Mouse (Mus musculus): Measurements from ENCODE around the gene Mslnl. TPM values are rescaled to one million over a fixed set of nuclear protein-coding genes. Genes with fewer than 3 reads are reported as not detected.
"Not testable (repeated sequence)": the region's sequence is repeated elsewhere in the genome, so short reads cannot be mapped to it uniquely, and the experiment has no call there.

Mslnl gene
- total and polyA plus RNA-seq, 2 experiments from 2014 or later, result 0.05 TPM; not detected in 1

DNA sequence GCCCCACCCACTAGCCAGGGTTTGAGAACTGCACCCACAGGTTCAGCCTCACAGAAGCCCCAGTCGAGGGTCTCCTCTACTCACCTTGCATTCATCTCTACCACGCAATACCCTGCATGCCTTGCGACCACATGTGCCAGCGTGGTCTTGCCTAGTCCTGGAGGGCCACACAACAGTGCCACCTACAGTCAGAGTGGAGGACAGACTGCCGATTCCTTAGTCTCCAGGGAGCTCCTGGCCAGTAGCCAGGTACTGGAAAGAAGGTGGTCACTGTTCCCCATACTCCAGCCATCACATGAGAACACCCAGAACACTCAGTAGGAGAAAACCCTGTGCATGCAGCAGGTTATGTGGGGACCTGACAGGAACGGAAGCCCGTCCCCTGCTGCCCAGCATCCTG, 11.9 kb upstream of the Mslnl start:
- H3K4me1 ChIP-seq (ENCODE audit: insufficient read depth, low read length), result peaks cover 12% of the 10 kb centered on the region
- WGBS, result 79% methylated on average over 7 of the region's 7 CpGs
- no peaks in the 10 kb centered on the region for H3K36me3 ChIP-seq (ENCODE audit: insufficient read depth, low read length)
- peak; percentile 14 for DNase-seq (ENCODE audit: low spot score)
- no peak overlapping the region for H3K4me2 ChIP-seq (ENCODE audit: low read depth, low read length)
- no peak overlapping the region for H3K27ac ChIP-seq
- no peak for ATAC-seq
- TF ChIP-seq CTCF (IDR thresholded peaks at IDR 0.05; ENCODE audit: low read depth), result peak; percentile 44
- no peak overlapping the region for H3K4me3 ChIP-seq (ENCODE audit: low read length)
- H3K27me3 ChIP-seq (ENCODE audit: insufficient read depth, low read length), result no peaks in the 10 kb centered on the region
- no peak overlapping the region for H3K9ac ChIP-seq (replicated peaks; ENCODE audit: low read length)
- no peaks in the 10 kb centered on the region for H3K9me3 ChIP-seq (ENCODE audit: low read length)

DNA sequence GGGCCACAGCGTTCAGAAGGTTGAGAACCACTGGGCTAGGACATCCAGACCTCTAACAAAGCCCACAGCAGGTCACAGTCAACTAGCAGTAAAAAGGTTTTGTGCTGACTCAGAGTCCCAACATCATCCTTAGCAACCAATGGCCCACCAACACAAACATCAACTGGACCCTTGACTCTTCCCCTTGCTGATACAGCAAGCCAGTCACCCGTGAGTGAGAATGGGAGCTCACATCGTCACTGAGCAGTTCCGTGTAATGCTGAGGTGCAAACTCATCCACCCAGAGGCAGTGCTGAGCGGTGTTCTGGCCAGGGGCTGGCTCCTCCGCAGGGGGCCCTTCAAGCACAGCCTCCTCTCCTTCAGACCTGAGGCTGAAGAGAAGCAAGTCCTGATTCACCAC, 10.6 kb upstream of the Mslnl start:
- no peak overlapping the region for H3K27ac ChIP-seq
- no peak for TF ChIP-seq CTCF (IDR thresholded peaks at IDR 0.05; ENCODE audit: low read depth)
- WGBS, result 79% methylated on average over 6 of the region's 6 CpGs
- H3K4me1 ChIP-seq (ENCODE audit: insufficient read depth, low read length), result peaks cover 12% of the 10 kb centered on the region
- H3K36me3 ChIP-seq (ENCODE audit: insufficient read depth, low read length), result 0 out of 2 replicates have a peak, but pooled peaks cover under 1% of the 10 kb centered on the region
- DNase-seq (ENCODE audit: low spot score) (no peak), ATAC-seq (no peak)
- no peak overlapping the region for H3K9ac ChIP-seq (replicated peaks; ENCODE audit: low read length)
- no peaks in the 10 kb centered on the region for H3K9me3 ChIP-seq (ENCODE audit: low read length)
- H3K4me2 ChIP-seq (ENCODE audit: low read depth, low read length), result no peak overlapping the region
- no peaks in the 10 kb centered on the region for H3K27me3 ChIP-seq (ENCODE audit: insufficient read depth, low read length)
- H3K4me3 ChIP-seq (ENCODE audit: low read length), result no peak overlapping the region

DNA sequence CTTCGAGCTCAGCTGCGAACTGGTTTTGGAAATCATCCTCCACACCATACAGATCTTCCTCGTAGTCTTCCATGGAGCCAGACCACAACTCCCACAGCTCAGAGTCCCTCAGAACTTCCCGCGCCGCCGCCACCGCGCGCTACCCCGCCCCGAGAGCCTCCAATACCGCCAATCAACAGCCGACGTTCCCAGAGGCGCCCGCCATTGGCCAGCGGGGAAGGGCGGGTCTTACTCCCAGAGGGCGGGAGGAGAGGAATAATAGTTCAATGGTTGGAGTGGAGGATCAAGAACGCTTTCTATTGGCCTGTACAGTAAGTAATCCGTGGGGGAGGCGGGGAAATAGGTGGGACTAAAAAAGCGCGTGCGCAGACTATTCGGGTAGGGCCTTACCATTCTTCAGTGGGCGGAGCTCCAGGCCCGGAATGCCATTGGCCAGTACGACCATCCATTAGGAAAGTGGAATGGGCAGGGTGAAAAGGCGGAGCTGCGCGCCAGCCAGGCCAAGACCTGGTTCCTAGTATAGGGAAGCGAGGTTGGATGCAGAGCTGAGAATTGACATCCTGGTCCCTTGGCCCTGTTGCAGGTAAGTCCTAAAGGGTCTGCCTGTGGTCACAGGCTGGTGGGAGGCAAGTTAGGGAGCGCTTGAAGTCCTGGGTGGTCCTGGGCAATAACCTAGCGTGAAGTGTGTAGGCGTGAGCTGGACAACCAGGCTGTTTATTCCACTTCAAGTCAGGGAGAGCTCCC, 8.4 kb upstream of the Mslnl start, which contains the start of the genes Chtf18 and Rpusd1:
TSS of gene Chtf18 (minus strand) at position 155 of the 744 bp plus-strand sequence.
TSS of gene Rpusd1 (plus strand) at position 406 of the 744 bp plus-strand sequence.
- ATAC-seq, result peak; percentile 99
- H3K4me1 ChIP-seq (ENCODE audit: insufficient read depth, low read length), result peaks cover 16% of the 10 kb centered on the region
- H3K9me3 ChIP-seq (ENCODE audit: low read length), result no peaks in the 10 kb centered on the region
- H3K36me3 ChIP-seq (ENCODE audit: insufficient read depth, low read length), result 0 out of 2 replicates have a peak, but pooled peaks cover 10% of the 10 kb centered on the region
- DNase-seq (ENCODE audit: low spot score), result peak; percentile 100
- peak within 1 kb of the TSS; percentile 80 for H3K9ac ChIP-seq (replicated peaks; ENCODE audit: low read length)
- peak within 1 kb of the TSS; percentile 94 for H3K4me2 ChIP-seq (ENCODE audit: low read depth, low read length)
- WGBS, result under 1% methylated on average over 37 of the region's 37 CpGs
- TF ChIP-seq CTCF (IDR thresholded peaks at IDR 0.05; ENCODE audit: low read depth), result no peak
- no peaks in the 10 kb centered on the region for H3K27me3 ChIP-seq (ENCODE audit: insufficient read depth, low read length)
- H3K4me3 ChIP-seq (ENCODE audit: low read length), result peak within 1 kb of the TSS; percentile 61
- peak within 1 kb of the TSS; percentile 75 for H3K27ac ChIP-seq

DNA sequence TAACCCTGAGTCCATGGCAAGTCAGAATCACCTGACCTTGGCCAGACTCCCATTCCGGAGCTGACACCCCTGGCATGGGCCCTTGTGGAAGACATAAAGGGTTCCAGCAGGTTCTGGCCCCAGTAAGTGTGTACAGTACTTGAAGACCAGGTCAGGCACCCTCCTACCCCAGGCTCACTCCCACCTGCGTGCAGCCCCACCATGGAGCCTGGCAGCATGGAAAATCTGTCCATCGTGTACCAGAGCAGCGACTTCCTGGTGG, 7.9 kb upstream of the Mslnl start:
- WGBS, result 27% methylated on average over 4 of the region's 4 CpGs
- Histone ChIP-seq H3K9me3 (ENCODE audit: low read length) (no peaks in the 10 kb centered on the region), H3K9ac (replicated peaks; ENCODE audit: low read length) (peak overlapping the region; percentile 80), H3K27me3 (ENCODE audit: insufficient read depth, low read length) (no peaks in the 10 kb centered on the region), H3K36me3 (ENCODE audit: insufficient read depth, low read length) (0 out of 2 replicates have a peak, but pooled peaks cover 10% of the 10 kb centered on the region), H3K4me2 (ENCODE audit: low read depth, low read length) (peak overlapping the region; percentile 94), H3K4me1 (ENCODE audit: insufficient read depth, low read length) (peaks cover 16% of the 10 kb centered on the region), H3K4me3 (ENCODE audit: low read length) (peak overlapping the region; percentile 61), H3K27ac (peak overlapping the region; percentile 75)
- no peak for DNase-seq (ENCODE audit: low spot score)
- no peak for TF ChIP-seq CTCF (IDR thresholded peaks at IDR 0.05; ENCODE audit: low read depth)
- ATAC-seq, result no peak

DNA sequence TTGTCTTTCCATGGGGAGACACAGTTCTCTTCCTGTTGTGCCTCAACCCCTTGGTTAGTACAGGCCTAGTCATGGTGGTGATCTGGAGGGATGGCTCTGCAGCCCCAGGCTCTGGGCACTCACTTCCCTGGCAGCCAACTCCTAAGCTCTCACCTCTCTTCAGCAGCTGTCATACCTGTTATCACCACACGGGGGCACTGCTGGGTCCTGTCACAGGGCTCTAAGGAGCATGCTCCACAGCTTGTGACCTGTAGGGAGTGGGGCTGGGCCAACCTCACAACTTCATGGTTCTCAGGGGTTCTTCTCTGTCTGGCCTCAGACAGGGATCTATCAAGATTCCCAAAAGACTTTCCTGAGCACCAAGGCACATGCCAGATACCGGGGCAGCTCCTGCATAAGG, 3.8 kb upstream of the Mslnl start:
- Histone ChIP-seq H3K4me3 (ENCODE audit: low read length) (no peak overlapping the region), H3K36me3 (ENCODE audit: insufficient read depth, low read length) (0 out of 2 replicates have a peak, but pooled peaks cover 10% of the 10 kb centered on the region), H3K27ac (no peak overlapping the region), H3K4me2 (ENCODE audit: low read depth, low read length) (no peak overlapping the region), H3K4me1 (ENCODE audit: insufficient read depth, low read length) (peaks cover 12% of the 10 kb centered on the region), H3K9ac (replicated peaks; ENCODE audit: low read length) (no peak overlapping the region), H3K27me3 (ENCODE audit: insufficient read depth, low read length) (no peaks in the 10 kb centered on the region), H3K9me3 (ENCODE audit: low read length) (no peaks in the 10 kb centered on the region)
- DNase-seq (ENCODE audit: low spot score), result peak; percentile 89
- WGBS, result 18% methylated on average over 2 of the region's 2 CpGs
- TF ChIP-seq CTCF (IDR thresholded peaks at IDR 0.05; ENCODE audit: low read depth), result peak; percentile 98
- ATAC-seq, result no peak

DNA sequence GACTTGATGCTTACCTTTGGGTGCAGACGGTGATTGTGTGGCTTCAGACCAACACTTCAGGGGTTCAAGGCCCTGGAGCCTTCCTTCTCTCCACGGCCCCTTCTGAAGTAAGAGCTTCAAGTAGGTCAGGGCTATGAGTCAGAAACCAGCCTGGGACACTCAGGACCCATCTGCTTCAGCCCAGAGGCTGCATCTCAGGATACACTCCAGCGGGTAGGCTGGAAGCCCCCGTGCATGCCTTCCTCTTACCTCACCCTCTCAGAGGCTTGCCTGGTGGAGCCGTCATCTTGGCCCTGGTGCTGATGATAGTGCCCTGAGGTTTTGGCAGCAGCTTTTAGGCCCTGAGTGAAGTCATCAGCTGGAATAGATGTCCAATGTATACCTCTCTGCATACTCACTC, 596 bp upstream of the Mslnl start:
- Histone ChIP-seq H3K36me3 (ENCODE audit: insufficient read depth, low read length) (0 out of 2 replicates have a peak, but pooled peaks cover 10% of the 10 kb centered on the region), H3K4me2 (ENCODE audit: low read depth, low read length) (no peak overlapping the region), H3K4me3 (ENCODE audit: low read length) (no peak overlapping the region), H3K27ac (no peak overlapping the region), H3K27me3 (ENCODE audit: insufficient read depth, low read length) (no peaks in the 10 kb centered on the region), H3K9me3 (ENCODE audit: low read length) (no peaks in the 10 kb centered on the region), H3K9ac (replicated peaks; ENCODE audit: low read length) (no peak overlapping the region), H3K4me1 (ENCODE audit: insufficient read depth, low read length) (0 out of 2 replicates have a peak, but pooled peaks cover 4% of the 10 kb centered on the region)
- no peak for DNase-seq (ENCODE audit: low spot score)
- ATAC-seq, result no peak
- TF ChIP-seq CTCF (IDR thresholded peaks at IDR 0.05; ENCODE audit: low read depth), result no peak
- 82% methylated on average over 5 of the region's 5 CpGs for WGBS

DNA sequence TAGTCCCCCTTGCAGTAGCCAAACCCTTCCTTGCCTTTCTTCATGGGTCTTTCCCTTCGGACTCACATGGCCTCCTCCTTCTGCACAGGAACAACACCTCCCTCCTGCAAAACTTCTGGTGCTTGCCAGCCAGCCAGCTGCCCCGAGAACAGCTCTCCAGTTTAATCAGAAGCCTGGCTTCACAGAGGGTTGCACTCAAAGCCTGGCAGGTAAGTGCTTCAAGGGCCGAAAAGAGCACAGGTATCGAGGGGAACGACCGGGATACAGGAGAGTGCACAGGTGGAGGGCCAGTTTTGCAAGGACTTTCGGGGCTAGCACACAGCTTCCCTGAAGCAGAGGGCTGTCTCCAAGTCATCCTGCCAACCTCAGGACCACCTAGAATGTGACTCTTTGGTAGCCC, 3.0 kb downstream of the Mslnl start:
- H3K9ac ChIP-seq (replicated peaks; ENCODE audit: low read length), result no peak overlapping the region
- 81% methylated on average over 7 of the region's 7 CpGs for WGBS
- H3K9me3 ChIP-seq (ENCODE audit: low read length), result no peaks in the 10 kb centered on the region
- no peak overlapping the region for H3K4me2 ChIP-seq (ENCODE audit: low read depth, low read length)
- no peak overlapping the region for H3K4me3 ChIP-seq (ENCODE audit: low read length)
- H3K27ac ChIP-seq, result no peak overlapping the region
- no peaks in the 10 kb centered on the region for H3K27me3 ChIP-seq (ENCODE audit: insufficient read depth, low read length)
- ATAC-seq, result no peak
- no peaks in the 10 kb centered on the region for H3K4me1 ChIP-seq (ENCODE audit: insufficient read depth, low read length)
- H3K36me3 ChIP-seq (ENCODE audit: insufficient read depth, low read length), result no peaks in the 10 kb centered on the region
- no peak for DNase-seq (ENCODE audit: low spot score)
- TF ChIP-seq CTCF (IDR thresholded peaks at IDR 0.05; ENCODE audit: low read depth), result no peak

DNA sequence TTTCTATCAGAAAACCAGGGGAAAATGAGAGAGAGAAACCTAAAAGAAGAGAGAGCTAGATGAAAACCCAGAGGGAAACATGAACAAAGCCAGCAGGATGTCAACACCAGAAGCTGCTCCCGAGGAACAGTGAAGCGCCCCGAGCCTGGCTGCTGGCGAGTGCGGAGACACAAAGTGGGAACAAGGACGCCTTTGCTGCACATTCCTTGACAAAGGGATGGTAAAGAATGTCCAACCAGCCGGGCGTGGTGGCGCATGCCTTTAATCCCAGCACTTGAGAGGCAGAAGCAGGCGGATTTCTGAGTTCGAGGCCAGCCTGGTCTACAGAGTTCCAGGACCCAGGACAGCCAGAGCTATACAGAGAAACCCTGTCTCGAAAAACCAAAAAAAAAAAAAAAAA, 5.6 kb downstream of the Mslnl start:
- H3K4me3 ChIP-seq (ENCODE audit: low read length); H3K4me2 ChIP-seq (ENCODE audit: low read depth, low read length); H3K4me1 ChIP-seq (ENCODE audit: insufficient read depth, low read length); H3K36me3 ChIP-seq (ENCODE audit: insufficient read depth, low read length); H3K9me3 ChIP-seq (ENCODE audit: low read length); H3K9ac ChIP-seq (replicated peaks; ENCODE audit: low read length); H3K27ac ChIP-seq; DNase-seq (ENCODE audit: low spot score); ATAC-seq; H3K27me3 ChIP-seq (ENCODE audit: insufficient read depth, low read length): not testable (repeated sequence)
- 69% methylated on average over 12 of the region's 12 CpGs for WGBS
